Mouse (Mus musculus): ENCODE data around the gene Prr18. TPM values are rescaled to one million over a fixed set of nuclear protein-coding genes. Genes with fewer than 3 reads are reported as not detected.

Gene Prr18
- polyA plus RNA-seq, 1 experiment from 2014 or later, result 23.1 TPM

Other genes with a start within 250 kb of the Prr18 start
- 0.57 TPM in 1 of 2 replicates, not detected in the other for gene Gm49673, start 189.7 kb upstream of the Prr18 start, polyA plus RNA-seq (2015; fragmentation: Nextera tagmentation; extraction: Ambion mirVana)
- 17.6 and 17.7 TPM in 2 replicates for gene Rnaset2a, start 189.4 kb upstream of the Prr18 start, polyA plus RNA-seq (2015; fragmentation: Nextera tagmentation; extraction: Ambion mirVana)
- gene Fgfr1op, start 172.0 kb upstream of the Prr18 start, polyA plus RNA-seq (2015; fragmentation: Nextera tagmentation; extraction: Ambion mirVana), result 27.8 and 28.6 TPM in 2 replicates
- gene Ccr6, start 101.4 kb upstream of the Prr18 start, polyA plus RNA-seq (2015; fragmentation: Nextera tagmentation; extraction: Ambion mirVana), result not detected in 2 replicates
- 341 and 365 TPM in 2 replicates for gene Mpc1, start 54.6 kb upstream of the Prr18 start, polyA plus RNA-seq (2015; fragmentation: Nextera tagmentation; extraction: Ambion mirVana)
- gene Sft2d1, start 26.4 kb upstream of the Prr18 start, polyA plus RNA-seq (2015; fragmentation: Nextera tagmentation; extraction: Ambion mirVana), result 173 and 188 TPM in 2 replicates
- gene T2, start 18.5 kb downstream of the Prr18 start, polyA plus RNA-seq (2015; fragmentation: Nextera tagmentation; extraction: Ambion mirVana), result 0.54 and 0.58 TPM in 2 replicates
- 0.12 and 0.47 TPM in 2 replicates for gene T, start 97.0 kb downstream of the Prr18 start, polyA plus RNA-seq (2015; fragmentation: Nextera tagmentation; extraction: Ambion mirVana)
- gene Pde10a, start 187.9 kb downstream of the Prr18 start, polyA plus RNA-seq (2015; fragmentation: Nextera tagmentation; extraction: Ambion mirVana), result 12.8 and 13.0 TPM in 2 replicates
- not detected in 2 replicates for gene Gm17087, start 229.5 kb downstream of the Prr18 start, polyA plus RNA-seq (2015; fragmentation: Nextera tagmentation; extraction: Ambion mirVana)